Mouse (Mus musculus) limb, embryonic 14.5 days (tissue): ENCODE measurements around the gene Gm17349. TPM values are rescaled to one million over a fixed set of nuclear protein-coding genes. Genes with fewer than 3 reads are reported as not detected.

ENCODE experiments used
- ATAC-seq: fragments of 200-750 bp; cut with Nextera tagmentation; 2 replicates; pipeline ENCODE4 v1.8.0; 2017; ENCODE audit warnings: low read depth, moderate number of reproducible peaks, moderate TSS enrichment; ENCODE audit not compliant: low FRiP score
- DNase-seq: peaks from one replicate; pipeline ENCODE4 v3.0.0-alpha.2; 2015; ENCODE audit warnings: low spot score
- H3K27ac ChIP-seq: fragments of 300-500 bp; sonication (generic); replicated peaks from 2 replicates; pipeline ENCODE4 v1.5.1; 2014; ENCODE audit warnings: low read depth, mild to moderate bottlenecking, low read length, moderate library complexity, mixed read lengths
- H3K27me3 ChIP-seq: fragments of 300-500 bp; sonication (generic); 2 replicates; pipeline ENCODE4 v1.6.1; 2014; ENCODE audit warnings: low read length, mixed read lengths; ENCODE audit not compliant: control insufficient read depth, insufficient read depth
- H3K36me3 ChIP-seq: fragments of 300-500 bp; sonication (generic); 2 replicates; pipeline ENCODE4 v1.6.1; 2014; ENCODE audit warnings: mild to moderate bottlenecking, low read length, moderate library complexity, mixed read lengths; ENCODE audit not compliant: control insufficient read depth, insufficient read depth
- H3K4me1 ChIP-seq: fragments of 300-500 bp; sonication (generic); 2 replicates; pipeline ENCODE4 v1.6.1; 2014; ENCODE audit warnings: antibody characterized with exemption, low read length, mixed read lengths; ENCODE audit not compliant: control insufficient read depth, insufficient read depth
- H3K4me2 ChIP-seq: fragments of 300-500 bp; sonication (generic); replicated peaks from 2 replicates; pipeline ENCODE4 v1.6.1; 2014; ENCODE audit warnings: low read depth, mild to moderate bottlenecking, low read length, moderate library complexity; ENCODE audit not compliant: severe bottlenecking
- H3K4me3 ChIP-seq: fragments of 300-500 bp; sonication (generic); replicated peaks from 2 replicates; pipeline ENCODE4 v1.5.1; 2014; ENCODE audit warnings: low read length
- H3K9ac ChIP-seq: fragments of 300-500 bp; sonication (generic); 2 replicates; pipeline ENCODE4 v1.6.1; 2014; ENCODE audit warnings: mild to moderate bottlenecking, low read depth, low read length, moderate library complexity; ENCODE audit not compliant: severe bottlenecking
- H3K9me3 ChIP-seq: fragments of 300-500 bp; sonication (generic); 2 replicates; pipeline ENCODE4 v1.6.1; 2016; ENCODE audit warnings: low read length; ENCODE audit not compliant: control insufficient read depth
- POLR2A ChIP-seq: fragments of 200-500 bp; IDR thresholded peaks from 2 replicates; pipeline ENCODE4 v1.8.0; 2012; ENCODE audit warnings: inconsistent platforms, mild to moderate bottlenecking, moderate library complexity, borderline replicate concordance; ENCODE audit not compliant: insufficient read depth, insufficient read length; ENCODE audit errors: extremely low read depth
- WGBS: fragments of 180-500 bp; shearing (Covaris S2); extraction: QIAGEN DNeasy Blood & Tissue Kit; methylation state at CpG from one replicate; pipeline ENCODE4 v1.1.7; 2014; 5-methylcytosine and 5-hydroxymethylcytosine counted together
- polyA plus RNA-seq, 2 experiments: library from polyadenylated mRNA; depleted of rRNA in 1 of 2; stranded (reverse) in 1 of 2; unstranded in 1 of 2; fragments of >200 nt; fragmentation: Nextera tagmentation in 1 of 2; extraction: Ambion mirVana in 1 of 2; gene quantifications; 2 replicates each; pipeline versions ENCODE4 v1.2.1 to v1.2.3; 2012 to 2014

The Gm17349 gene
- polyA plus RNA-seq, 2 experiments, result 0.63 TPM; not detected in 1

DNA sequence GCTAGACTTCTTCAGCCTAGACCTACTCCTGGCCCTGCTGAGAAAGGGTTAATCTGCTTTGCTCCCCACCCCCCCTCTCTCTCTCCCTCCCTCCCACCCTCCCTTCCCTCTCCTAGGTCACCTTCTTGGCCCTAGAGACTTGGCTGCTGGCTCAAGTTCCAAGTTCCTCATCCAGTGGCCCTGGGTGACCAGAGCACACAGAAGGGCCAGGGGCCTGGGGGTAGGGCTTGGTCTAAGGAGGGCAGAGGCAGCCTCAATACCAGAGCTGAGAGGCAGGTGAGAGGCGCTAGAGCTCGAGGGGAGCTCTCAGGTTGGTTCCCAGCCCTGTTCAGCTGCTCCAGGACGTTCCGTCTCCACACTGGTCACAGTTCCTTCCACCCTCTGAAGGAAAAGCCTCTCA lies 14.4 kb downstream of the Gm17349 start:
- no peak for DNase-seq
- no peaks in the 10 kb centered on the region for H3K36me3 ChIP-seq
- no peak overlapping the region for H3K4me2 ChIP-seq
- no peak for ATAC-seq
- H3K27me3 ChIP-seq, result 0 out of 2 replicates have a peak, but pooled peaks cover 4% of the 10 kb centered on the region
- 12% methylated on average over 4 of the region's 4 CpGs for WGBS
- no peak overlapping the region for H3K27ac ChIP-seq
- no peaks in the 10 kb centered on the region for H3K4me1 ChIP-seq
- no peak for TF ChIP-seq POLR2A
- H3K9me3 ChIP-seq, result no peaks in the 10 kb centered on the region
- no peak overlapping the region for H3K9ac ChIP-seq
- H3K4me3 ChIP-seq, result no peak overlapping the region

DNA sequence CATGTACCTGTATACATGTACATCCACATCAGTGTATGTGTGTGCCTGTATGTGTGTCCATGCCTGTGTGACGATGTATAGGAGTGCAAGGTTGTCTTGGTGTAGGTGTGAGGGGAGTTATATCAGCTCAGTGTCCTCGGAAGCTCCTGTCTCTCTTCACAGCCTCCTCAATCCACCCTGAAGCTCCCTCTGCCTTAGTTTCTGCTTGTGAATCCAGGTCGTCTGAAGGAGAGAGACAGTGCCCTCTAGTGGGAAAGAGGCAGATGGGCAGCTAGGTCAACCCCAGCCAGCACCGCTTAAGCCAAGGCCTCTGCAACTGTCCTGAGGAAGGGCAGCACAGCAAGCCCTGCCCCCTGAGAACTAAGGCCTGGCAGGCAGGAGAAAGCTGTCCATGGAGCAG lies 16.6 kb downstream of the Gm17349 start:
- peak; percentile 63 for DNase-seq
- Histone ChIP-seq H3K4me3 (no peak overlapping the region), H3K27me3 (0 out of 2 replicates have a peak, but pooled peaks cover 4% of the 10 kb centered on the region), H3K36me3 (no peaks in the 10 kb centered on the region), H3K4me1 (no peaks in the 10 kb centered on the region), H3K27ac (no peak overlapping the region), H3K9me3 (no peaks in the 10 kb centered on the region), H3K9ac (no peak overlapping the region), H3K4me2 (no peak overlapping the region)
- 11% methylated on average over 4 of the region's 4 CpGs for WGBS
- TF ChIP-seq POLR2A, result no peak
- peak; percentile 55; the same call in 1 of the 2 replicates for ATAC-seq

DNA sequence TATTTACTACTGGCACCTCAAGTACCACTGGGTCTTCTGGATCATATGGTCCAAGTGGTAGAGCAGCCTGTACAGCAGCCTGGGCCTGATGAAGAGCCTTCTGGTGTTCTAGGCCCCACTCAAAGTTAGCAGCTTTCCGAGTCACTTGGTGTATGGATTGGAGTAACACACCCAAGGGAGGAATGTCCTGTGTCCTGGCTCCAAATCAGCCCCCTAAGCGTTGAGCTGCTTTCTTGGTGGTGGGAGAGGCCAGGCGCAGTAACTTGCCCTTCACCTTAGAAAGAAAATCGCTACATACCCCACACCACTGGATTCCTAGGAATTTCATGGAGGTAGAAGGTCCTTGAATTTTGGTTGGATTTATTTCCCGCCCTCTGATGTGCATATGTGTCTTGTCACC lies 21.1 kb downstream of the Gm17349 start:
- Histone ChIP-seq H3K9ac (no peak overlapping the region), H3K4me3 (no peak overlapping the region), H3K36me3 (no peaks in the 10 kb centered on the region), H3K4me2 (no peak overlapping the region), H3K27me3 (no peaks in the 10 kb centered on the region), H3K27ac (no peak overlapping the region), H3K4me1 (no peaks in the 10 kb centered on the region), H3K9me3 (no peaks in the 10 kb centered on the region)
- no peak for ATAC-seq
- 91% methylated on average over 5 of the region's 5 CpGs for WGBS
- TF ChIP-seq POLR2A, result no peak
- DNase-seq, result no peak

DNA sequence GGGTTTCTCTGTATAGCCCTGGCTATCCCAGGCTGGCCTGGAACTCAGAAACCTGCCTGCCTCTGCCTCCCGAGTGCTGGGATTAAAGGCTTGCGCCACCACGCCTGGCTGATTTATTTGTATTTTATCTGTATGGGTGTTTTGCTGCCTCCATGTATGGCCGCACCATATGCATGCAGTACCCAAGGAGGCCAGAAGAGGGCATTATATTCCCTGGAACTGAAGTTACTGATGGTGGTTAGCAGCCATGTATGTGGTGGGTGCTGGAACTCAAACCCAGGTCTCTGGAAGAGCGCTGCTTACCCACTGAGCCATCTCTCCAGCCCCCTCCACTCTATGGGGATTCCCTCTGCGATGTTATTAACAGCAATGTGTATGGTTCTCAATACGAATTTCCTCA lies 22.4 kb downstream of the Gm17349 start:
- H3K4me3 ChIP-seq, result no peak overlapping the region
- H3K9ac ChIP-seq, result no peak overlapping the region
- H3K9me3 ChIP-seq, result no peaks in the 10 kb centered on the region
- no peak for DNase-seq
- no peak for ATAC-seq
- H3K36me3 ChIP-seq, result no peaks in the 10 kb centered on the region
- no peak overlapping the region for H3K27ac ChIP-seq
- 91% methylated on average over 7 of the region's 7 CpGs for WGBS
- no peak overlapping the region for H3K4me2 ChIP-seq
- TF ChIP-seq POLR2A, result no peak
- H3K4me1 ChIP-seq, result no peaks in the 10 kb centered on the region
- no peaks in the 10 kb centered on the region for H3K27me3 ChIP-seq

DNA sequence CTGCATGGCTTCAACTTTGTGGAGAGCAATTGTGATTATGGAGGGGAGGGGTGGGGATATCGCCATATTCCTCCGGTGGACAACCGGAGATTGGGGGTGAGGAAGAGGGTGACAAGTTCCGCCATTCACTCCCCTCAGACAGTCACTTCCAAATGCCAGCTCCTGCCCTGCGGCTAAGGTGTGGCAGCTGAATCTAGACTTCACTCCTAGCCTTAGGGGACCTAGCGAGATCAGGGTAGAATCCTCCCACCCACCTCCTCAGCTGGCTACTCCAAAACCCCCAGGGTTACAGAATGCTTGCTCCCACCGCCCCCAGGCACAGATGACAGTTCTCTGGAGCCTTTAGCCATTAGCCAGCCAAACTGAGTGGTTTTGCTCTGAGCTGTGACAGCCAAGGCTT lies 26.3 kb downstream of the Gm17349 start:
- Histone ChIP-seq H3K9me3 (no peaks in the 10 kb centered on the region), H3K27me3 (no peaks in the 10 kb centered on the region), H3K27ac (no peak overlapping the region), H3K4me3 (no peak overlapping the region), H3K4me1 (no peaks in the 10 kb centered on the region), H3K4me2 (no peak overlapping the region), H3K36me3 (no peaks in the 10 kb centered on the region), H3K9ac (no peak overlapping the region)
- 56% methylated on average over 7 of the region's 7 CpGs for WGBS
- DNase-seq (no peak), ATAC-seq (no peak)
- no peak for TF ChIP-seq POLR2A
